Mouse (Mus musculus) forebrain, embryonic 10.5 days (tissue): ENCODE data around the gene Eaf2. TPM values are rescaled to one million over a fixed set of nuclear protein-coding genes. Genes with fewer than 3 reads are reported as not detected.

Experiments used
- DNase-seq: peaks from one replicate; pipeline ENCODE4 v3.0.0-alpha.2; 2017; ENCODE audit warnings: low spot score; ENCODE audit errors: extremely low spot score
- H3K27ac ChIP-seq: fragments of 300-500 bp; sonication (generic); 2 replicates; pipeline ENCODE4 v1.5.1; 2016; ENCODE audit warnings: mild to moderate bottlenecking
- H3K27me3 ChIP-seq: fragments of 300-500 bp; sonication (generic); 2 replicates; pipeline ENCODE4 v1.6.1; 2016; ENCODE audit warnings: mild to moderate bottlenecking; ENCODE audit not compliant: poor library complexity, severe bottlenecking
- H3K36me3 ChIP-seq: fragments of 300-500 bp; sonication (generic); replicated peaks from 2 replicates; pipeline ENCODE4 v1.6.1; 2016; ENCODE audit warnings: mild to moderate bottlenecking, moderate library complexity
- H3K4me1 ChIP-seq: fragments of 300-500 bp; sonication (generic); 2 replicates; pipeline ENCODE4 v1.6.1; 2016
- H3K4me3 ChIP-seq: fragments of 300-500 bp; sonication (generic); 2 replicates; pipeline ENCODE4 v1.5.1; 2016; ENCODE audit warnings: mild to moderate bottlenecking, moderate library complexity
- H3K9me3 ChIP-seq: fragments of 300-500 bp; sonication (generic); 2 replicates; pipeline ENCODE4 v1.6.1; 2016; ENCODE audit warnings: mild to moderate bottlenecking, moderate library complexity
- WGBS: fragments of 180-500 bp; shearing (Covaris S2); methylation state at CpG from one replicate; pipeline ENCODE4 v1.1.7; 2016; 5-methylcytosine and 5-hydroxymethylcytosine counted together
- polyA plus RNA-seq: library from polyadenylated mRNA; unstranded; fragments of >200 nt; fragmentation: Nextera tagmentation; extraction: Ambion mirVana; gene quantifications from 2 replicates; pipeline ENCODE4 v1.2.1, GENCODE M21; 2016

Eaf2 gene
- polyA plus RNA-seq, 1 experiment from 2014 or later = 1.7 TPM

DNA sequence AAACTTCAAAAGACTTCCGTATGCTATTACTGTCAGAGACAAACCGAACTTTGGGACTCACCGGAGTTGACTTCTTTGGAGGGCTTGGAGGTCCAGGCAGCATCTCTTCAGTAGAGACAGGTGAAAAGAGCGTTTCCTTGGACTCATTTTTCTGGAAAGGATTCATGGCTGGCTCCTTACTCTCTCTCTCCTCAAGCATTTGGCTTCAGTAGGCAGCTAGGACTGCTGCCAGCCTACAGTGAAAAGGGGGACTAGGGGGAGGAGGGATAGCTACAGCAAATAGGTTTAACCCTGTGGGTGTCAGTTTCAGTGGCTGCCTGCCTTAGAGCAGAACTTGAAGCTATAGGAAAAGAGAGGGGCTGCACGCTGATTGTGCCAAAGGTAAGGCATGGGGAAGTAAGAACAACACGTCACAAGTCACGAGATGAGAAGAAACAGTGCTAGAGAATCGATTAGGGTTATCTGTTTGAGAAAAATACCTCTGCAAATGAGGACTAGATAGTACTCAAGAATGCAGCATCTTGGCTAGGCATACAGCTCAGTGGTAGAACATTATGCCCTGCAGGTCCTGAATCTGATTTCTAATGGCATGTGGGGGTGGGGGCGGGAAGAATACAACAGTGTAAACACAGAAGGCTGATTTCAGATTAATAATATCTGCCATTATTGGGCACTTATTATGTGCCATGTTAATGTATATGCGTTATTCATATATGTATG is 90.0 kb downstream of the Eaf2 start, which contains the start of gene Slc15a2:
TSS of gene Slc15a2 (minus strand) at position 369 of the 720 bp plus-strand sequence.
- 81% methylated on average over 10 of the region's 10 CpGs for WGBS
- Histone ChIP-seq H3K4me1 (no peaks in the 10 kb centered on the region), H3K36me3 (no peaks in the 10 kb centered on the region), H3K27me3 (no peaks in the 10 kb centered on the region), H3K4me3 (no peak within 1 kb of the TSS), H3K9me3 (no peaks in the 10 kb centered on the region), H3K27ac (no peak within 1 kb of the TSS)
- no peak for DNase-seq

DNA sequence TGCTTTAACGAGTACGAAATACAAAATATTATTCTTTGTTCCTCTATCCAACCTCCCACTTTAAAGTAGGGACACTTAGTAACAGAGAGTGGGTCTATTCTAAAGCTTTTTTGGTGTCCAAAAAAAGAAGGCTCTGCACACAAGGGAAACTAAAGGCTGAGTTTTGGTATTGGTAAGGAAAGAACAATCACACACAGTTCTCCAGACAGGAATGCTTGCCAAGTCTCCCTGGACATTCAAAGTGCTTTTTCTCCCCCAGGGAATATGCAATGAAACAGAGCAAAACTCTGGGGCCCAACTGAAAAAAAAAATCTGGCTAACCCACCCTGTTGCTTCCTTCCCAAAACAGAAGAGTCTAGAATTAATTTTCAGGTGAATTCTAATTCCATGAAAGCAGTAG is 90.7 kb downstream of the Eaf2 start:
- H3K36me3 ChIP-seq = no peaks in the 10 kb centered on the region
- DNase-seq = no peak
- no peak overlapping the region for H3K27ac ChIP-seq
- no peak overlapping the region for H3K4me3 ChIP-seq
- WGBS = 92% methylated on average over 2 of the region's 2 CpGs
- no peaks in the 10 kb centered on the region for H3K27me3 ChIP-seq
- H3K4me1 ChIP-seq = no peaks in the 10 kb centered on the region
- no peaks in the 10 kb centered on the region for H3K9me3 ChIP-seq

DNA sequence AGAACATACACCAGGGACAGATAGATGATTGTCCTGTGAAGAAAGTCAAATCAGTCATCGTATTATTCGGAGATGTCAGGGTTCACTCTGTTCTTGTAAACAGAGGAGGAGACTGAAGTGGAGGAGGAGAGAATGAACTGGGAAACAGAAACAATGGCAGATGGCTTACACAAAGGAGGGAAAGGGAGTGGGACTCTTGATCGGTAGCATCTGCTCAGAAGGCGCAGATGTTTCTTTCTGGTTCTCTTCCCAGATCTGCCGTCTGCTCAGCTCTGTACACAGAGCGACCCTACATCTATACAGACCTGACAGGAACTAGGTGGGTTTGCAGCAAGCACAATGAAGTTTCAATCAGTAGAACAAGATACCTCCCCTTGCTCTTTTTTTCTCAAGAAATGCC is 99.1 kb downstream of the Eaf2 start:
- H3K36me3 ChIP-seq = no peaks in the 10 kb centered on the region
- no peak overlapping the region for H3K27ac ChIP-seq
- DNase-seq = no peak
- peaks cover 6% of the 10 kb centered on the region for H3K4me1 ChIP-seq
- H3K4me3 ChIP-seq = no peak overlapping the region
- WGBS = 93% methylated on average over 6 of the region's 6 CpGs
- H3K27me3 ChIP-seq = no peaks in the 10 kb centered on the region
- no peaks in the 10 kb centered on the region for H3K9me3 ChIP-seq

DNA sequence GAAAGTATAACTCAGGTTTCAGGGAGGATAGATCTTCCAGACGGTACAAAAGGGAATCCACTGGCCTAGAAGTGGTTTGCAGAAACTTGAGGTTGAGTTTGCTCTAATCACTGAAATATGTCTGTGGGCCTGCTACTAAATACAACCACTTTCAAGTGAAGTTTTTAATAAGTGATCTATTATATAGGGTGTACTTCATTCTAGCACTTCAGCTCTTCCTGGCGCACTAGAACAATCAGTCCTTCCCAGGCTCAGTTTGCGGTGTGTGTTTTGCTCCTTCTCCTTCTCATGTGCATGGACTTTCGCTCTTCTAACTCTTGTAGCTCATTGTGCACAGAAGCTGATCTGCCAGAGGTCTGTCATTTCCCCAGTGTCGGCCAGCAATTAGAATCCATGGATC is 101.8 kb downstream of the Eaf2 start:
- H3K9me3 ChIP-seq = no peaks in the 10 kb centered on the region
- H3K27me3 ChIP-seq = no peaks in the 10 kb centered on the region
- H3K36me3 ChIP-seq = no peaks in the 10 kb centered on the region
- no peak overlapping the region for H3K27ac ChIP-seq
- 95% methylated on average over 5 of the region's 5 CpGs for WGBS
- no peak for DNase-seq
- peaks cover 6% of the 10 kb centered on the region for H3K4me1 ChIP-seq
- no peak overlapping the region for H3K4me3 ChIP-seq

DNA sequence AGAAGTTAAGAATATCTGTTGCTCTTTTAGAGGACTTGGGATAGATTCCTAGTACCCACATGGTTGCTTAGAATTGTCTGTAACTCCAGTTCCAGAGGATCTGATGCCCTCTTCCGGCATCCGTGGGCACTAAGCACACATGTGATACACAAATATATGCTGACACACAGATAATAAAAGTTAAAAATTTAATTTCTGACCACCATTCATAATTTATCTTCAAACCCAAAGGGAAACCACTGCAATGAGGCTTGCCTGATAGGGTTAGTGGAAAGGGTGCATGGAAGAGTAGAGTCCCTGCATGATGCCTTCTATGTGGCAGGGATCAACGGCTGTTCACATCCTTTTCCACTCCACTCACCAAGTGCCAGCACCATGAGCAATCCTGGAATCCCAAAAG is 103.1 kb downstream of the Eaf2 start:
- no peak overlapping the region for H3K4me3 ChIP-seq
- no peak for DNase-seq
- H3K27me3 ChIP-seq = no peaks in the 10 kb centered on the region
- no peak overlapping the region for H3K27ac ChIP-seq
- H3K9me3 ChIP-seq = no peaks in the 10 kb centered on the region
- peaks cover 6% of the 10 kb centered on the region for H3K4me1 ChIP-seq
- 91% methylated on average over 3 of the region's 3 CpGs for whole genome bisulfite sequencing
- H3K36me3 ChIP-seq = no peaks in the 10 kb centered on the region

DNA sequence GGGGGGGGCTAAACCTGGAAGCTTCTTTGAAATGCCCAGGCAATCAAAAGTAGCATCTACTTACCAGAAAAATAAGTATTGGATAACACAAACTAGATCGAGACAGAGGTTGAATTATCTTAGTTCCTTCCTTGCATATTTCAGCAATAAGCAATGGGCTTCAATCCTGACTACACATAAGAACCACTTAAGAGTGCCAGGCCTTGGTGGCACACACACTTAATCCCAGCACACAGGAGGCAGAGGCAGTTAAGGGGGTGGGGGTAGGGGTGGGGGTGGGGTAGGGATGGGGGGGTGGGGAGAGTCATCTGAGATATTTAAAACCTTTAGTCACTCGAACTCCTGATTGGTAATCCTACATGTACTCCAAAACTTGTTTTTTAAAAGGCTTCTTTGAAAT is 103.6 kb downstream of the Eaf2 start:
- Histone ChIP-seq H3K27me3 (no peaks in the 10 kb centered on the region), H3K4me3 (no peak overlapping the region), H3K27ac (no peak overlapping the region), H3K4me1 (peaks cover 6% of the 10 kb centered on the region), H3K36me3 (no peaks in the 10 kb centered on the region), H3K9me3 (no peaks in the 10 kb centered on the region)
- no peak for DNase-seq
- WGBS = 56% methylated on average over 2 of the region's 2 CpGs

DNA sequence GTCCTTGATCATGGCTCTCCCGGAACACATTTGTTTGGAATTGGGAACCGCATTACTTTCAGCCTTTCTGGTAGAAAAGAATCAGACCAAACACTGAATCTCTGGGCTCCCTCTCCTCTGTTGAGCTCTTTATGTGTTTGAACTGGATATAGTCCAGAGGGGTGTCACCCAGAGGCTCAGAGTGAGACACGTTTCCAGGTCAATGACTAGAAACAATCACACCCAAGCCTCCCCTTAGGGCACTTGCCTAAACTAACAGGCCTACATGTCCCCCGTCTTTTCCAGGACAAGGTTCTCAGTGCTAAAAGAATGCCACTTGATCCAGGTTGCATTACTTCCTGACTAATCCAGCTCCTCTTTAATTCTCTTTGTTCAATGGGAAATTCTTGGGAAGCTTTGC is 104.0 kb downstream of the Eaf2 start:
- no peak for DNase-seq
- H3K9me3 ChIP-seq = no peaks in the 10 kb centered on the region
- H3K4me1 ChIP-seq = peaks cover 6% of the 10 kb centered on the region
- no peak overlapping the region for H3K4me3 ChIP-seq
- no peaks in the 10 kb centered on the region for H3K27me3 ChIP-seq
- WGBS = 39% methylated on average over 4 of the region's 4 CpGs
- H3K27ac ChIP-seq = no peak overlapping the region
- no peaks in the 10 kb centered on the region for H3K36me3 ChIP-seq

DNA sequence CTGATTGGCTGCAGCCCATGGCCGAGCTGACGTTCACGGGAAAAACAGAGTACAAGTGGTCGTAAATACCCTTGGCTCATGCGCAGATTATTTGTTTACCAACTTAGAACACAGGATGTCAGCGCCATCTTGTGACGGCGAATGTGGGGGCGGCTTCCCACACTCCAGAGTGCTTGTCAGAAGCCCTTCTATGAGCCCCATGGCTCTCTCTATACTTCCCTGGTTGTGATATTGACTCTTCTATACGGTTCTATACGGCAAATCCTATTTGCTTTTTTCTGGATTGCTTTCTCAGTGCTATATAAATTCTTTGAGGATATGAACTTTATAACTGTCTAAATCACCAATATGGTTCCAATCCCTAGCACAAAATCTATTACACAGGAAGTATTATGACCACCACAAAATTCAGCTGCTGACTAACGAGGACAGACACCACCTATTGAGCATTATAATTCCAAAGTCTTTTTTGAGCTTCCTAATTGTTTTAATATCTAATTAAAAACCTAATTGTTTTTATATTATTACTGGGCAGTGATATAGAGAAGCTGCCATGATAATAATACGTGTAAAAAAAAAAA is 104.5 kb downstream of the Eaf2 start:
- H3K27ac ChIP-seq = no peak overlapping the region
- H3K36me3 ChIP-seq = no peaks in the 10 kb centered on the region
- WGBS = 72% methylated on average over 9 of the region's 13 CpGs
- H3K27me3 ChIP-seq = no peaks in the 10 kb centered on the region
- peaks cover 6% of the 10 kb centered on the region for H3K4me1 ChIP-seq
- H3K4me3 ChIP-seq = no peak overlapping the region
- H3K9me3 ChIP-seq = no peaks in the 10 kb centered on the region
- no peak for DNase-seq

DNA sequence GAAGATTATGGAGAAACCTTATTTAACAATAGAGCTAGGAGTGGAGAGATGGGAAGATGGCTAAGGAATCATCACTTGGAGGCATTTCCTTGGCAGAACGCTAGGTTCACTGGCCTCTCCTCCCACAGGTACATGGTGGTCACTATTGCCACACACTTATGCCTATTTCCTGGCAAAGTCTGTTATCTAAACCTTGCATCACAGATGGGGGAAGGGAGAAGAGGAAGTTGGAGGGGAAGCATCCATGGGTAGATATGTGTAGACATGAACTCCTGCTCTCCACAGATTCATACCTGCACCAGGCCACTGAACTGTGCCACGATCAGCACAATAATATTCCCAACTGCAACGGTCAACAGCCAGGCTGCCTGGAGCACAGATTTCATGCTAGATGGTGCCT is 122.8 kb downstream of the Eaf2 start:
- H3K4me3 ChIP-seq = no peak overlapping the region
- 94% methylated on average over 3 of the region's 3 CpGs for WGBS
- no peaks in the 10 kb centered on the region for H3K9me3 ChIP-seq

DNA sequence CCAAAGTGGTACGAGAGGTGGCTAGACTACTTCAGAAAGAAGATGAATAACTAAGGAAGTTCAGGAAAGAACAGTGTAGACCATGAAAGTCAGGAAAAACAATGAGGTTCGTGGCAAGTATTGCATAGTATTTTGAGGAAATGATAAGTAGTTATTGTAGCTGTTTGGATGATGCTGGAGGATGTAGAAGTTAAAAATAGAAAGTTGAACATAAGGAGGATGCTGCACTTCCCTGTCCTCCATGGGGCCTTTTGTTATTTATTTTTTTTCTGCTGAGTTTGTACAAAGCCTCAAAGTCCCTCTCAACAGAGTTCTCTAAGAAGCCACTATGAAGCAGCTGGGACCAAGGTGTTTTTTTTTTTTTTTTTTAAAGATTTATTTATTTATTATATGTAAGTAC is 127.0 kb downstream of the Eaf2 start:
- Histone ChIP-seq H3K27ac (no peak overlapping the region), H3K27me3 (no peaks in the 10 kb centered on the region), H3K4me1 (no peaks in the 10 kb centered on the region), H3K36me3 (no peaks in the 10 kb centered on the region), H3K4me3 (no peak overlapping the region), H3K9me3 (no peaks in the 10 kb centered on the region)
- no peak for DNase-seq
- 79% methylated on average over 2 of the region's 2 CpGs for whole genome bisulfite sequencing

More for the DNA sequence above, 122.8 kb downstream of the Eaf2 start:
- DNase-seq = no peak
- H3K36me3 ChIP-seq = no peaks in the 10 kb centered on the region
- H3K27me3 ChIP-seq = no peaks in the 10 kb centered on the region
- no peaks in the 10 kb centered on the region for H3K4me1 ChIP-seq
- no peak overlapping the region for H3K27ac ChIP-seq

DNA sequence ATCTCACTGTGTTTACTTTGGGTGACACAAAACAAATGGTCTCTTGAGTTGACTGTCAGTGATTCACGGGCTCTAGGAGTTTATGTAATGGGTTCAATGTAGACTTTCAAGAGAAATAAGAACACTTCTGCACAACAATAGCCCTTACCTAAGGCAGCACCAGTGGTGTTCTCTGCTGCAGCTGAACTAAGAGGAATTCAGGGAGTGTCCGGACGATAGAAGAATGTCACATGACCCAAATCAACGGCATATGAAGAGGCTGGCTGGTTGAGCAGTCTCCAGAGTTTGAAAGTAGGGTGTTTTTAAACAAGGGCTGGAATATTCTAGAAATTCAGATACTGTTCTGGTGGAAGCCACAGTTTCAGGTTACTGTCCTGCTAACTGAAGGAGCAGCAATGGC is 127.7 kb downstream of the Eaf2 start:
- no peak overlapping the region for H3K27ac ChIP-seq
- H3K9me3 ChIP-seq = no peaks in the 10 kb centered on the region
- H3K4me3 ChIP-seq = no peak overlapping the region
- H3K27me3 ChIP-seq = no peaks in the 10 kb centered on the region
- WGBS = 88% methylated on average over 4 of the region's 4 CpGs
- DNase-seq = no peak
- H3K4me1 ChIP-seq = no peaks in the 10 kb centered on the region
- no peaks in the 10 kb centered on the region for H3K36me3 ChIP-seq

DNA sequence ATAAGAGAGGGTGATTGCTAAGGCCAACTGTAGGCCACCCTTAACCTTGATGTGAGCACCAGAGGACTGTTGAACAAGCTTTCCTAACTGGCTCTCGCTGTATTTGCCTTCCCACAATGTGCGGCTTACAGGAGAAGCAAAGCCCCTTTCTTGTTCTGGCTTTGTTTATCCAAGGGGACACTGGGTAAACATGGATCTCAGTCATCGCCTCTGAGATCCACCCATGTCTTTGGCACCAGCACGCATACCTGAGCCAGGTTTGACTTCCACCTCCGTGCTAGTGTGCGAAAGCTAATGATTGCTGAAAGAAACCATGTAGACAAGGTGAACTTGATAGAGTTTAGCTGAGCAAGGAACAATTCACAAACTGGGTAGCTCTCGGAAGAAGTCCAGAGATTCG is 131.2 kb downstream of the Eaf2 start:
- Histone ChIP-seq H3K4me1 (no peaks in the 10 kb centered on the region), H3K4me3 (no peak overlapping the region), H3K27ac (no peak overlapping the region), H3K27me3 (no peaks in the 10 kb centered on the region), H3K36me3 (no peaks in the 10 kb centered on the region), H3K9me3 (no peaks in the 10 kb centered on the region)
- DNase-seq = no peak
- 90% methylated on average over 8 of the region's 8 CpGs for WGBS
